Mouse (Mus musculus): Measurements from ENCODE around the gene Olfr65. TPM values are rescaled to one million over a fixed set of nuclear protein-coding genes. Genes with fewer than 3 reads are reported as not detected.
A peak's percentile ranks its signal among the peaks of the same experiment; 100 is the strongest.

The Olfr65 gene
- not detected in 2 replicates for total RNA-seq (2014; fragmentation: Nextera tagmentation)
- total RNA-seq (2017): not detected in 2 replicates

DNA sequence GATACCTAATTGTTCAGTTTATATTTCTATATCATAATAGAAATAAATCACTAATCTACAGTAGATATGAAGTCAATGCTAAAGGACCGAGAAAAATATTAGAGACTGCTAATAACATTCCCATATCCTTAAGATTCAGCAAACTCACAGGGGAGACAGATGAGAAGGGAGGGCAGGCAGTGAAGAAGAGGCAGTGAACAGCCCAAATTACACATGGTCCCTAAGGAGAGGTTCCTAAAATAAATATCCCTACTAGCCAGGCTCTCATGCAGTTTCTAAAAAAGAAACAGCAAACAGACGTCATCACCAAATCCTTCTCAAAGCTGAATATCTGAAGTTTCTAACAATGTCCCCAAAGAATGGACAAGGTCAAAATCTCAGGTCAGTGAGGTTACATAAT, at the start of gene Olfr65:
TSS of gene Olfr65 (plus strand) at position 301 of the 400 bp plus-strand sequence.
- no peak for ATAC-seq (replicated peaks; ENCODE audit: poor library complexity, severe bottlenecking)

- ATAC-seq (replicated peaks; ENCODE audit: poor library complexity, severe bottlenecking): no peak
These were observed 48.6 kb upstream of the Olfr65 start for GRCm38 (mm10) chr7:103854669-103855068.

- no peak for ATAC-seq (replicated peaks; ENCODE audit: poor library complexity, severe bottlenecking)
These were observed 44.2 kb upstream of the Olfr65 start for GRCm38 (mm10) chr7:103859076-103859475.

GRCm38 (mm10) chr7:103860855-103861254, 42.4 kb upstream of the Olfr65 start:
- peak; percentile 98 for ATAC-seq (replicated peaks; ENCODE audit: poor library complexity, severe bottlenecking)

GRCm38 (mm10) chr7:103861531-103861930, 41.8 kb upstream of the Olfr65 start:
- ATAC-seq (replicated peaks; ENCODE audit: poor library complexity, severe bottlenecking): peak; percentile 75

- no peak for ATAC-seq (replicated peaks; ENCODE audit: poor library complexity, severe bottlenecking)
These were observed 37.6 kb upstream of the Olfr65 start for GRCm38 (mm10) chr7:103865716-103866115.

GRCm38 (mm10) chr7:103870667-103871066, 32.6 kb upstream of the Olfr65 start:
- no peak for ATAC-seq (replicated peaks; ENCODE audit: poor library complexity, severe bottlenecking)

GRCm38 (mm10) chr7:103873064-103873463, 30.2 kb upstream of the Olfr65 start:
- peak; percentile 50; the same call in 1 of the 2 replicates for ATAC-seq (replicated peaks; ENCODE audit: poor library complexity, severe bottlenecking)

DNA sequence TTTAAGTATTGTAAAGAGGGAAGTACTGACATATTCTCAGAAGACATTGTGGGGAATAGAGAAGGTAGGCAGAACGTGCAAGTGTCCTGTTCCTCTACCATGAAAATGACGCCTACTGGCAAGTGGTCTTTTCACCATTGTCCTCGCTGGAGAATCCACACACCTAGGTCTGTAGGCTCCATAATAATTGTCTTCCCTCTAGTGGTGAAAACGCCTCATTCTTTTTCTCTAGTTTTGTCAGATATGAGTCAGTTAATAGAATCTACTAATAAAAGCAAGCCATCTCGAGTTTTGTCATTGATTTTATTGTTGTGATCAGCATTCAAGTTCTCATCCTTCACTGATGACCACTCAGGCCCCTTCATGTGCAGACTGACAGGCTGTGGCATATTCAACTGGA, 28.8 kb upstream of the Olfr65 start:
- 0 out of 2 replicates have a peak, but pooled peaks have one; percentile 46 for ATAC-seq (replicated peaks; ENCODE audit: poor library complexity, severe bottlenecking)

DNA sequence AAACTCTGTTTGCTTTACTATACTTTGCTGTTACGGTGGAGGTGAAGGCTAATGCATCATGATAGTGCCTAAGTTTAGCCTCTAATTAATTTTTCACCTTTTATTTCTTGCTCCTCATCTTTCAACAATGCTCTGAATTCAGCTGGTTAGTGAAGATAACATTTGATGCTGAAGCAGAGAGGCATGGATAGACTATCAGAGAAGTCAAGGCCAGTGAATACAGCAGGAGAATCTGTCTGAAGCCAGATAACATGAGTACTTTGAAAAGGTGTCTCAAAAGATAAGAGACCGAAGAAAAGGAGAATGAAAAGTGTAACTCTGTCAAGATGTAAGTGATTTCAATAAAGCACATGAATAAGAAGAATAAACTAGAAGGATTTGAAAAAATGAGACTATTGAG, 26.2 kb upstream of the Olfr65 start:
- no peak for ATAC-seq (replicated peaks; ENCODE audit: poor library complexity, severe bottlenecking)

GRCm38 (mm10) chr7:103886152-103886551, 17.1 kb upstream of the Olfr65 start, which contains the start of gene Olfr66:
Gene Olfr66, minus strand, starts transcription at chr7:103886252.
- no peak for ATAC-seq (replicated peaks; ENCODE audit: poor library complexity, severe bottlenecking)

GRCm38 (mm10) chr7:103894385-103894784, 8.9 kb upstream of the Olfr65 start, which contains the start of gene Olfr64:
Gene Olfr64, minus strand, starts transcription at chr7:103894485.
- ATAC-seq (replicated peaks; ENCODE audit: poor library complexity, severe bottlenecking): no peak

DNA sequence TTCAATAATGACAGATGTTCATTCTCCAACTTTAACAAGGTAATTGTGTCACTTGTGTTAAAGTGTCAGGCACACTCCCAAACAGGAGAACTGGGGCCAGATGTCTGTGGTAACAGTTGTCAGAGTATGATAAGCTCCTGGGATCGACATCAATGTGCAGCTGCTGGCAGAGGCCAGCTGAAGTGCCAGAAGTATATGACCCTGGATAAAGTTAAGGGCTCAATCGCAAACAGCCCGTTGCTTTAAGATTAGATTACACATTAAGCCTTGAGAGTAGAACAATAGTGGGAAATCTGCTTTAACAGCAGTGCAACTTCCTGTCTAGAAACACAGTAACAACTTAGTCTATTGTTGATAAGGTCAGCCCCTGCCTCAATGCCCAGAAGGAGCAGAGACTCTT, 6.8 kb downstream of the Olfr65 start:
- no peak for ATAC-seq (replicated peaks; ENCODE audit: poor library complexity, severe bottlenecking)

DNA sequence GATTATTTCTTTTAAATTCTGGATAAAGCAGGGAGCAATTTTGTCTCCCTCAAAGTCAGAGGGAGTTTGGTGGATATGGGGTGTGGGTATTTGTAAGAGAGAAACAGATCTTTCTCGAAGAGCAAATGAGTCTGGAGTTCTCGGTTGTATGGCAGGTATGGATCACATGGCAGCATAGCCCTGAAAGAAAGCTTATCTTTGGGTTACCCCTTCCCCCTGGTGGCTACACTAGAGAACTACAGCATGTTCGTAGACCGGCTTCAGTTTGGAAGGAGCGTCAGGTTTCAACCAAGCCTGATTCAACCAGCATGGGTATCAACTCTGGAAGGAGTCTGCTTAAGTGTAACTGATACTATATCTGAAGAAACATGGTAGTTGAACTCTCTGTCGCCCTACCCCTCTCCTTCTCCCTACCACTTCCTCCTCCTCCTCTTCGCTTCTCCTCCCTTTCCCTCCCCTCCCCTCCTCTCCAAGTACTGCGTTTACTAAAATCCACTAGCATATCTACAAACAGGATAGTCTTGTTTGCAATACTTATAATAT, 9.8 kb downstream of the Olfr65 start:
- ATAC-seq (replicated peaks; ENCODE audit: poor library complexity, severe bottlenecking): peak; percentile 86

DNA sequence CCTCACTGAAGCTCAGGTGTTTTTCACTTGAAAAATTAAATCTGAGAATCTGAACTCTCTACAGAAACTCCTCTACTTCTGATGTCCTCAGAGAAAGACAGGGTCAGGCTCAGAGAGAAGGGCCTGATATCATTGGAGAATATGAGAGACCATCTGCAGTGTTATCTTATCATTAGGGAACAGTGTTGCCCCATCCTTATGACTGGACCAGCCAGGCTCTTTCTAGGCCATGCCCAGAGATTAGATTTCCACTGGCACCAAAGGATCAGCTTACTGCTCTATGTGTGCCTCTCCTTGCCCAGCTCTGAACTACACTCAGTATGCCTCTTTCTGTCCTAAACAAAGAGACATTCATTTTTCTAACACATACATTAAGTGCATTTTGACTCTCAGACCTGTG, 12.1 kb downstream of the Olfr65 start:
- no peak for ATAC-seq (replicated peaks; ENCODE audit: poor library complexity, severe bottlenecking)

DNA sequence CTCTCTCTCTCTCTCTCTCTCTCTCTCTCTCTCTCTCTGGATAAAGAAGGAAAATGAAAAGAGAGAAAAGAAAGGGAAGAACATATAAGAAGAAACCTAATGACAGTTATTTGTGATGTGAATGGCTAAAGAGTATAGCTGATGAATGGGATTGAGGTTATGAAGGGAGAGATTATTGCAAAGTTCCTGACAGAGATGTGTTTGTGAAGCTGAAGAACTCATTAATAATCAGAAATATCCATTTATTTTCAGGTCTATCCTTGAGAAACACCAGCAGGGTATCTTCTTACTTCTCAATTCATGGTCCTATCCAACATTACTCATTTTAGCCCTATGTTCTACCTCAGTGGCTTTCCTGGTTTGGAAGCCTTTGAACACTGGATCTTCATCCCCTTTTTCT, 25.2 kb downstream of the Olfr65 start, which contains the start of gene Olfr631:
TSS of gene Olfr631 (plus strand) at position 301 of the 400 bp plus-strand sequence.
- no peak for ATAC-seq (replicated peaks; ENCODE audit: poor library complexity, severe bottlenecking)

- ATAC-seq (replicated peaks; ENCODE audit: poor library complexity, severe bottlenecking): no peak
These were observed 31.0 kb downstream of the Olfr65 start, which contains the start of gene Olfr632 for GRCm38 (mm10) chr7:103934264-103934663. Gene Olfr632, plus strand, starts transcription at chr7:103934347.

DNA sequence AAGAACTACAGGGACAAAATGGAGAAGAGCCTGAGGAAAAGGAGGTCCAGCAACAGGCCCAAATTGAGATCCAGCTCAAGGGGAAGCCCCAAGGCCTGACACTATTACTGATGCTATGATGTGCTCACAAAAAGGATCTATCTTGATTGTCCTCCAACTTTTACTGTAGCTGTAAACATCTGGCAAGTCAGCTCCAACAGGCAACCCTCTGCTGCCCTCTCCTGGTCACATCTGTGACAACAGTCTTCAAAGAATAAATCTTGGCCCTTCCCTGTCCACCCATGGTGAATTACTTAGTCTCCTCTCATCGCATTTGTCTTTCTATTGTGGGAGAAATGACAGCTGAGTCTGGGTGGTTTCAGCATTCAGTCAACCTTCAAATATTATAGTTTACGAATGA, 39.4 kb downstream of the Olfr65 start:
- ATAC-seq (replicated peaks; ENCODE audit: poor library complexity, severe bottlenecking): peak; percentile 96

- no peak for ATAC-seq (replicated peaks; ENCODE audit: poor library complexity, severe bottlenecking)
These were observed 40.9 kb downstream of the Olfr65 start, which contains the start of gene Olfr633 for GRCm38 (mm10) chr7:103944137-103944536. Gene Olfr633, plus strand, starts transcription at chr7:103944437.
